Mouse (Mus musculus): Measurements from ENCODE around the gene Otulin.

GRCm38 (mm10) chr15:27609554-27609953 is 20.9 kb downstream of the Otulin start:
- TF ChIP-seq POLR2A (IDR thresholded peaks at IDR 0.05; ENCODE audit: insufficient read depth, low read depth, low read length) (no peak), CTCF (IDR thresholded peaks at IDR 0.05) (no peak), EP300 (IDR thresholded peaks at IDR 0.05; ENCODE audit: insufficient read depth, low read depth, low read length) (no peak)

Measured in heart, adult 2 months (tissue).